Mouse (Mus musculus): Measurements from ENCODE around the gene Srd5a1. TPM values are rescaled to one million over a fixed set of nuclear protein-coding genes. Genes with fewer than 3 reads are reported as not detected.

Gene Srd5a1
- polyA plus RNA-seq, 1 experiment, result 20.9 TPM

GRCm38 (mm10) chr13:69555957-69556482, 55.2 kb downstream of the Srd5a1 start:
- 86% methylated on average over 6 of the region's 6 CpGs for WGBS
- no peak for TF ChIP-seq POLR2A (IDR thresholded peaks at IDR 0.05; ENCODE audit: low read depth, low read length)
- TF ChIP-seq CTCF (IDR thresholded peaks at IDR 0.05; ENCODE audit: extremely low read depth, insufficient read length, insufficient replicate concordance, low read depth, low read length), result no peak

DNA sequence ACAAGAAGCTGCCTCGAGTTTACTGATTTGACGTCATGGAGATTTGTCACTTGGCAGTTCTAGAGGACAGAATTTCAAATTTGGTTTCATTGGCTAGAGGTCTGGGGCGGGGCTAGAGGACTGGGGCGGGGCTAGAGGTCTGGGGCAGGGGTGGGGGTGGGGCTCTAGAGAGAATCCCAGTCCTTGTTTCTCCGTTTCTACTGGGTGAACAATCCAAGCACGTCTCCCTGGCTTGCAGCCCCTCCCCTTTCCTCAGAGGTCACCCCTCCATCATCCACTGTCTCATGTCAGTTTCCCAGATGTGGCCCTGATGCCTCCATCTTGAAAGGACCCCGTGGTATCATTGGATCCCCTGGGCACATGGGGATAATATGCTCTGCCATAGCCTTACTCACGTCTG, 56.2 kb downstream of the Srd5a1 start:
- Histone ChIP-seq H3K4me3 (ENCODE audit: low read depth, low read length) (no peak overlapping the region), H3K4me1 (ENCODE audit: control insufficient read depth, insufficient read depth, insufficient read length, low read length) (peaks cover 5% of the 10 kb centered on the region), H3K36me3 (ENCODE audit: control insufficient read depth, insufficient read depth, low read length) (no peaks in the 10 kb centered on the region), H3K27me3 (ENCODE audit: control insufficient read depth, insufficient read depth, low read length) (no peaks in the 10 kb centered on the region), H3K27ac (ENCODE audit: insufficient read depth, low read depth, low read length) (no peak overlapping the region)
- 38% methylated on average over 8 of the region's 8 CpGs for WGBS
- TF ChIP-seq POLR2A (IDR thresholded peaks at IDR 0.05; ENCODE audit: low read depth, low read length), result no peak
- TF ChIP-seq CTCF (IDR thresholded peaks at IDR 0.05; ENCODE audit: extremely low read depth, insufficient read length, insufficient replicate concordance, low read depth, low read length), result no peak

More at GRCm38 (mm10) chr13:69555957-69556482, 55.2 kb downstream of the Srd5a1 start:
- Histone ChIP-seq H3K27ac (ENCODE audit: insufficient read depth, low read depth, low read length) (no peak overlapping the region), H3K27me3 (ENCODE audit: control insufficient read depth, insufficient read depth, low read length) (no peaks in the 10 kb centered on the region), H3K4me3 (ENCODE audit: low read depth, low read length) (no peak overlapping the region), H3K36me3 (ENCODE audit: control insufficient read depth, insufficient read depth, low read length) (no peaks in the 10 kb centered on the region), H3K4me1 (ENCODE audit: control insufficient read depth, insufficient read depth, insufficient read length, low read length) (peaks cover 5% of the 10 kb centered on the region)

DNA sequence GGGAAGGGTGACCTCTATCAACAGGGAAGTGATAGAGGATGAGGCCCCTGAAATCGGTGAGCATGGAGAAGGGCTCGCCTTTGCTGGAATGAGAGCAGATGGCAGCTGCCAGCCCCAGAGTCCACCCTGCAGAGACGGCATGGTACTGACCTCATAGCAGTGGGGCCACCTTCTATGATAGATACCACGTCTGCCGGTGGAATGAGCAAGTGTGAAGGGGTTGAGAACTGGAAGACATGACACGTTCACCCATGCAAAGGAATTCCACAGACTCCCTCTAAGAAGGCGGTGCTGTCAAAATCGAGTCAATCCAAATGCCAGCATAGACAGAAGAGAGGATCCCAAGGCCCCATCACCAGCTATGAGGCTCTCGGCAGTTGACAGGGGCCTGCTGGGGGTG, 57.0 kb downstream of the Srd5a1 start:
- whole genome bisulfite sequencing, result 75% methylated on average over 9 of the region's 9 CpGs
- H3K4me3 ChIP-seq (ENCODE audit: low read depth, low read length), result no peak overlapping the region
- no peak overlapping the region for H3K27ac ChIP-seq (ENCODE audit: insufficient read depth, low read depth, low read length)
- TF ChIP-seq CTCF (IDR thresholded peaks at IDR 0.05; ENCODE audit: extremely low read depth, insufficient read length, insufficient replicate concordance, low read depth, low read length) (no peak), POLR2A (IDR thresholded peaks at IDR 0.05; ENCODE audit: low read depth, low read length) (no peak)
- no peaks in the 10 kb centered on the region for H3K36me3 ChIP-seq (ENCODE audit: control insufficient read depth, insufficient read depth, low read length)
- peaks cover 2% of the 10 kb centered on the region; the same call in 1 of the 2 replicates for H3K4me1 ChIP-seq (ENCODE audit: control insufficient read depth, insufficient read depth, insufficient read length, low read length)
- H3K27me3 ChIP-seq (ENCODE audit: control insufficient read depth, insufficient read depth, low read length), result no peaks in the 10 kb centered on the region

- no peak overlapping the region for H3K4me3 ChIP-seq (ENCODE audit: low read depth, low read length)
- TF ChIP-seq POLR2A (IDR thresholded peaks at IDR 0.05; ENCODE audit: low read depth, low read length) (no peak), CTCF (IDR thresholded peaks at IDR 0.05; ENCODE audit: extremely low read depth, insufficient read length, insufficient replicate concordance, low read depth, low read length) (peak; percentile 97; the same call in 1 of the 2 replicates)
- no peaks in the 10 kb centered on the region for H3K36me3 ChIP-seq (ENCODE audit: control insufficient read depth, insufficient read depth, low read length)
- H3K4me1 ChIP-seq (ENCODE audit: control insufficient read depth, insufficient read depth, insufficient read length, low read length), result no peaks in the 10 kb centered on the region; the same call in 1 of the 2 replicates
- no peak overlapping the region for H3K27ac ChIP-seq (ENCODE audit: insufficient read depth, low read depth, low read length)
- WGBS, result 18% methylated on average over 5 of the region's 5 CpGs
- no peaks in the 10 kb centered on the region for H3K27me3 ChIP-seq (ENCODE audit: control insufficient read depth, insufficient read depth, low read length)
These were observed 58.2 kb downstream of the Srd5a1 start for GRCm38 (mm10) chr13:69553024-69553423.

DNA sequence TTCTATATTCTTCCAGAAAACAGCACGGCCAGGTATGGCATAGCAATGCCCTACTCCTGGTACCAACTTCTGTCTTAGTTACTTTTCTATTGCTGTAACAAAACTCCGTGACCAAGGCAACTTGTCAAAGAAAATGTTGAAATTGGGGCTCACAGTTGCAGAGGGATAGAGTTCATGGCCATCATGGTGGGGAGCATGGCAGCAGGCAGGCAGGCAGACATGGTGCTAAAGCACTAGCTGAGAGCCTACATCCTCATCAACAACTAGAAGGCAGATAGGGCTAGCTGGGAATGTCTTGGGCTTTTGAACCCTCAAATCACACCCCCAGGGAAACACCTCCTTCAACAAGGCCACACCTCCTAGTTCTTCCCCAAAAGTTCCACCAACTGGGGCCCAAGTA, 60.4 kb downstream of the Srd5a1 start:
- H3K27me3 ChIP-seq (ENCODE audit: control insufficient read depth, insufficient read depth, low read length), result no peaks in the 10 kb centered on the region
- H3K4me1 ChIP-seq (ENCODE audit: control insufficient read depth, insufficient read depth, insufficient read length, low read length), result no peaks in the 10 kb centered on the region
- TF ChIP-seq POLR2A (IDR thresholded peaks at IDR 0.05; ENCODE audit: low read depth, low read length) (no peak), CTCF (IDR thresholded peaks at IDR 0.05; ENCODE audit: extremely low read depth, insufficient read length, insufficient replicate concordance, low read depth, low read length) (no peak)
- no peaks in the 10 kb centered on the region for H3K36me3 ChIP-seq (ENCODE audit: control insufficient read depth, insufficient read depth, low read length)
- WGBS, result 87% methylated on average over 2 of the region's 2 CpGs
- no peak overlapping the region for H3K4me3 ChIP-seq (ENCODE audit: low read depth, low read length)
- no peak overlapping the region for H3K27ac ChIP-seq (ENCODE audit: insufficient read depth, low read depth, low read length)

GRCm38 (mm10) chr13:69549980-69550379, 61.3 kb downstream of the Srd5a1 start:
- no peaks in the 10 kb centered on the region for H3K36me3 ChIP-seq (ENCODE audit: control insufficient read depth, insufficient read depth, low read length)
- H3K27me3 ChIP-seq (ENCODE audit: control insufficient read depth, insufficient read depth, low read length), result no peaks in the 10 kb centered on the region
- no peaks in the 10 kb centered on the region for H3K4me1 ChIP-seq (ENCODE audit: control insufficient read depth, insufficient read depth, insufficient read length, low read length)
- TF ChIP-seq POLR2A (IDR thresholded peaks at IDR 0.05; ENCODE audit: low read depth, low read length) (no peak), CTCF (IDR thresholded peaks at IDR 0.05; ENCODE audit: extremely low read depth, insufficient read length, insufficient replicate concordance, low read depth, low read length) (no peak)
- no peak overlapping the region for H3K27ac ChIP-seq (ENCODE audit: insufficient read depth, low read depth, low read length)
- WGBS, result 27% methylated on average over 8 of the region's 8 CpGs
- H3K4me3 ChIP-seq (ENCODE audit: low read depth, low read length), result no peak overlapping the region

GRCm38 (mm10) chr13:69547488-69548180, 63.6 kb downstream of the Srd5a1 start:
- 59% methylated on average over 16 of the region's 16 CpGs for WGBS
- TF ChIP-seq POLR2A (IDR thresholded peaks at IDR 0.05; ENCODE audit: low read depth, low read length), result no peak
- no peak for TF ChIP-seq CTCF (IDR thresholded peaks at IDR 0.05; ENCODE audit: extremely low read depth, insufficient read length, insufficient replicate concordance, low read depth, low read length)

More at GRCm38 (mm10) chr13:69547488-69548180, 63.6 kb downstream of the Srd5a1 start:
- H3K27me3 ChIP-seq (ENCODE audit: control insufficient read depth, insufficient read depth, low read length), result no peaks in the 10 kb centered on the region
- no peaks in the 10 kb centered on the region for H3K4me1 ChIP-seq (ENCODE audit: control insufficient read depth, insufficient read depth, insufficient read length, low read length)
- H3K27ac ChIP-seq (ENCODE audit: insufficient read depth, low read depth, low read length), result no peak overlapping the region
- H3K4me3 ChIP-seq (ENCODE audit: low read depth, low read length), result no peak overlapping the region
- no peaks in the 10 kb centered on the region for H3K36me3 ChIP-seq (ENCODE audit: control insufficient read depth, insufficient read depth, low read length)

Measured in small intestine, adult 2 months (tissue).